Mouse (Mus musculus) cerebellum, adult 11-12 months (tissue): ENCODE results near the gene Foxred1.

Experiments
- DNase-seq: peaks from one replicate; pipeline ENCODE4 v3.0.0; 2022

Gene Foxred1

DNA sequence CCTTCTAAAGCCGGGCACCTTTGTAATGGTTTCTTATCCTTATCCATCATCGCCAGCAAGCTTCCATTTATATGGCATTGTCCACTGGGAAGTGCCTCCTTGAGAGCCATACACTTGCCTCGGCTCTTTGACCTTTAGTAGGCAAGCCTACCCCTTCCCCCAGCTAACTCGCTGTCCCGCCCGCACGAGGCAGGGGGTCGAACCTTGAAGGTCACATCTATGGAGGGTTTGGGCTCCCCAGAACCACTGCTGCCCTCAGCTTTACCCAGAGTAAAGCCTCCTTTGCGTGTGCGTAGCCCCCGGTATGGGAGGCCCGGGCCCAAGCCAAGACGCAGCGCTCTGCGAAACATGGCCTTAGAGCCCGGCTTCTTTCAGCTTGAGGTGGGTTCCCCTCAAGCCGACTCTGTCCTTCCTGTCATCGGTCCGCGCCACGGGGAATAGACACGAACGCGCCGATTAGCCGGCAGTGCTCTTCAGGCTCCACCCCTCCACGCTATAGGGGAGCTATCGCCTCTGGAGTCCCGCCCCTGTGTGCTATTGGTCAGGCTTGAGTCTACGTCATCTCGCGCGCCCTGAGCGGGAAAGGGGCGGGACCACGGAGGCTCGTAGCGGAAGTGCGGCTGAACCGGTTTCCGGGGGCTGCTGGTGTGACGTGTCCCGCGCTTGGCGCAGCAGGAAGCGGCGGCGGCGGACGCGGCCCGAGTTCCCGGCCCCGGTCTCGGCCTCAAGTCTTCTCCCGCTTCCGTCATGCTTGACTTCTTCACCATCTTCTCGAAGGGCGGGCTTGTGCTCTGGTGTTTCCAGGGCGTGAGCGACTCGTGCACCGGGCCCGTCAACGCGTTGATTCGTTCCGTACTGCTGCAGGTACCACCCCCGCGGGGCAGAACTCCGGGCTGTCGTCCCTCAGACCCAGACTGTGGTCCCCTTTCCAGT lies at the start of gene Foxred1:
Gene Foxred1, minus strand, starts transcription at position 514 of the 933 bp plus-strand sequence.
- DNase-seq, result peak; percentile 99

DNA sequence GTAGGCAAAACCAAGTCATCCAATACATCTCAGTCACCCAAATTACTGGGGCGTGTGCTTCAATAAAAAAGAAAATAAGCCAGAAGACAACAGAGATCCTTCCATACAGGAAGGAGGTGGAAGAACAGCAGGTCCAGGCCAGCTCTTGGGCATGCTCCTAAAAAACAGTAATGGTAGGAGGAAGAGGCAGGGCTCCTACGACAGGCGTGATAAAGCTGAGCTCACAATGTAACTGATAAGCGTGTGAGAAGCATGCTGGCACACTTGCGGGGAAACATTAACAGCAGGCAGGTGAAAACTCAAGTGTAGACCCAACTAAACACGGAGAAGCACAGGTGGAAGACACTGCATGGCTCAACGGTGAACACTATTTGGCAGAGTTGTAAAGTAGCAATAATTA lies 46.5 kb upstream of the Foxred1 start:
- DNase-seq, result no peak

DNA sequence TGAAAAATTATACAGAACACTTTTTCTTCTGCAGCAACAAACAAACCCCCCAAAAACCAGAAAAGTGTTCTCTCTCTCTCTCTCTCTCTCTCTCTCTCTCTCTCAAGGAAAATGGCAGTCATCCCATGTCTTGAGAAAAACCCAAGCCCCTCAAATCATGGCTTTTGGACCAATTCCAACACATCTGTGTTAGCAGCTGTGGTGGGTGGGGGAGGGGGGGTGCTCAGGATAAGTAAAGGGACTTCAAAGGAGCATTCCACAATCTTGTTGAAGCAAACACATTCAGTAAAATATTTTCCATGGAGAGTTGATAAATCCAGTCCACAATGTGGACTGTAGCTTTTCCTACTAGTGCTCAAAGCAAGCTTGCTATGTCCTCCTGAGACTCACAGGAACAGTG lies 38.6 kb upstream of the Foxred1 start:
- no peak for DNase-seq

DNA sequence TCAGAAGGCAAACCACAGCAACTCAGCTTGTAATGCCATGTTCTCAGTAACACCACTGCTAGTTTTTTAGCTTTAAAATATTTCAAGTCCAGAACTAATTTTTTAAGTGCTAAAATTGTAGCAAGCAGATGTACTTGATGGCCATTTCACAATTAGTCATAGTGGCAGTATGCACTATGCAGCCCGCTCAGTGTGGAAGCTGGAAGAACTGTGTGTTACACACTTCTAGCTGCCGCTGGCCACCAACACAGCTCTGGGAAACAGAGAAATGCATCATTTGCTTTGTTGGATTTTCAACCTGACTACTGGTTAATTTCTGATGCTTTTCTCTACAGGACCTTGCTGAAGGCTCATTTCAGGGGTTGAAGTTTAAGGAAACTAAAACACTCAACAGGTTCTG lies 36.5 kb upstream of the Foxred1 start:
- no peak for DNase-seq

DNA sequence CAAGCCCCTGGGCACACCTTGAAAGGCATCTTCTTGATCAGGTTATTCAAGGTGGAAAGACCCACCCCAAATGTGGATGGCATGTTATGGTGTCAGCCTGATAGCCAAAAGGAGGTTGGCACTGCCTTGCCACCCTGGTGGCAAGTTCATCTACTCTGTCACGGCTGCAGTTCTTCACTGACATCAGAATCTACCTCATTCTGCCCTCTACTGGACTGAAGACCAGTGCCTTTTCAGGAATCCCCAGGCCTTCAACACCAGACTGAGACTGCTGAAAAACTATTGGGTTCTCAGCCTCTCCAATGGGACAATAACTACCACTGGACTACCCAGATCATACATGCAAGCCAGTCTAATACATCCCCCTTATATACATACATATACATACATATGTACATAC lies 28.9 kb upstream of the Foxred1 start:
- DNase-seq, result no peak

DNA sequence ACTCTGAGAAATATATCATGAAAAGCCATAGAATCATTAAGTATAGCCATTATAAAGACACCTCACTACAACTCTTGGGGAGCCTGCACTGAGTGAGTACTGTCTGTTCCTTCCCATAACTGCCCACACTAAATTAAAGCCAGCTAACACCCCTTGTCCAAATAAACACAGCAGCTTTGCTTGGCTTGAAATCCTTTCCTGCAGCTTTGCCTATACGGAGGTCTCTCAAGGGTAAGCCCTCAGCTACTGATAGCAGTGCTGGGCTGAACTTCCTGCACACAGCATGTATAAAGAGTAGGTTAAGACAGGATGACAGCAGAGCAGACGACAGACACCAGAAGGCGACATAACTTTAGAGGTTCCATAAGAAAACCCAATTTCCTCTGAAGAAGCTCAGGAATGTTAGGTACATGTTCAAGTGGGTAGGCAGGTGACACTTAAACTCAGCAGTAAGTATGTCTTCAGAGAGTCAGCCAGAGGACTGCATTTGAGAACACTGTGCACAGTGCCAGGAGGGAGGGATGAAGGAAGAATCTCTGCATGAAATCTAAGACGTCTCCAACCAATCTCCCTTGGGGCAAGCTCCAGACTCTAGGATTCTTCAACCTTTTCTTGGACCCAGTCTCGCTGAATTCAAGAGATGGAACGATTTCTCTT lies 28.2 kb upstream of the Foxred1 start:
- DNase-seq, result no peak

DNA sequence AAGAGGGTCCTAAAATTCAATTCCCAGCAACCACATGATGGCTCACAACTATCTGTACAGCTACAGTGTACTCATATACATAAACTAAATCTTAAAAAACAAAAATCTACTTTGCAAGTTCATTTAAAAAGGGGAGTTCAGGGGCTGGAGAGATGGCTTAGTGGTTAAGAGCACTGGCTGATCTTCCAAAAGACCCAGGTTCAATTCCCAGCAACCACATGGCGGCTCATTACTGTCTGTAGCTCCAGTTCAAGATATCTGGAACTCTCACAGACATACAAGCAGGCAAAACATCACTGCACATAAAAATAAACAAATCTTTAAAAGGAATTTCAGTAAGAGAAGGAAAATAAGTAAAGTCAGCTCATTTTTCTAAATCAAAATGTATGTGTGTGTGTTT lies 27.5 kb upstream of the Foxred1 start:
- DNase-seq, result no peak

DNA sequence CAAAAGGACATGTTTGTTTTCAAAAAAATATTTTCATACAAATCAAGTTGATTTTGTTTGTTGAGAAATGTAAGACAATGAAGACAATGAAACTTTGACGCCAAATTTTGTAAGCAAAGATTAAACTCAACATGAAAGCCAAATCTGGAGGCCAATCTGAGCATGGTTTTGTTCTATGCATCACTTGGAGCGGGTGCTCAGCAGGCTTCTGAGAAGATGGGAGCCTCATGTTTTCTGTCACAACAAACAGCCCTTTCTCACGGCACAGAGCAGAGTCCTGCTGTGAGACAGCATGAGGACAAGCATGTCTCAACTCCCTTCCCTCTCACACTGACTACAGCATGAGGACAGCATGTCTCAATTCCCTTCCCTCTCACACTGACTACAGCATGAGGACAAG lies 25.1 kb upstream of the Foxred1 start:
- DNase-seq, result no peak

DNA sequence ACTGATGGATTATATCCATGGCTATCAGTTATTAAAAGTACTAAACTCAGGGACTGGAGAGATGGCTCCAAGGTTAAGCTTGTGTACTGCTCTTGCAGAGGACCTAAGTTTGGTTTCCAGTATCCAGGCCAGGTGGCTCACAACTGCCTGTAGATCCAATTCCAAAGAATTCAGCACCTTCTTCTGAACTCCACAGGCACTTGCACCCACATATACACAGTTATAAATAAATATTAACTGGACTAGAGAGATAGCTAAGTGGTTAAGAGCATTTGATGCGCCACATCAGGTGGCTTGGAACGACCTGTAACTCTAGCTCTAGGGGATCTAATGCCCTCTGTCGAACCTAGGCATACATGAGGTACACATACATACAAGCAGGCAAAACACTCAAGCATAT lies 17.8 kb upstream of the Foxred1 start:
- DNase-seq, result no peak

DNA sequence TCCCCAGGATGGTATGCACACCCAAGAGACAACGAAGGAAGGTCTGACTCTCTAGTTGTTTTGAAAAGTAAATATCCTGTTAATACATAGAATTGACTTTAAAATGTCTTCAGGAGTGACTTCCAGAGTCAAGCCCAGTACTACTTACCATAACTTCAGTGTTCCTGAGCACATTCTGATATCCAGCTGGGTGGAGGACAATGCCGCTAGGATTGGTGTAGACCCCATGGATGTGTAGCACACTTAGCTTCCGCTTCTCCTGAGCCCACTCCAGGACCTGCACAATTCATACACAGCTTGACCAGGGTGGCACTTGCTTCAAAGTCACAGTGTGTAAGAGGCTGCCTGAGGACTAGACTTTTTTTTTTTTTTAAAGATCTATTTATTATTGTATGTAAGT lies 12.6 kb upstream of the Foxred1 start:
- no peak for DNase-seq

DNA sequence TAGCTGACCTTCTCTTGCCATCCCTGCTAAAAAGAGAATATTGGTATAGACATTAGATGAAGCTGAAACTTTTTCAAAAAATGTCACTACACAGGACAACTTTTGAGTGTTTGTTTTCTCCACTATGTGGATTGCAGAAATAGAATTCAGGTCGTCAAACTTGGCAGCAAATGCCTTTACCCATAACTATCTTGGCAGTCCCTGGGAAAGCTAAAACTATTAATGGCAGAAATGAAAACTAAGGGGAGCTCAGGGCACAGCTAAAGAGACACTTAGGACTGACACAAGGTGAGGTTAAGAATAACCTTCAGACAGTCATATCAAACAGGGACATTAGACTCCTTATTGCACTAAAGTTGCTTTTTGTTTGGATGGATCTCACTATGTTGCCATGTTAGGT lies 7.1 kb upstream of the Foxred1 start:
- DNase-seq, result no peak

DNA sequence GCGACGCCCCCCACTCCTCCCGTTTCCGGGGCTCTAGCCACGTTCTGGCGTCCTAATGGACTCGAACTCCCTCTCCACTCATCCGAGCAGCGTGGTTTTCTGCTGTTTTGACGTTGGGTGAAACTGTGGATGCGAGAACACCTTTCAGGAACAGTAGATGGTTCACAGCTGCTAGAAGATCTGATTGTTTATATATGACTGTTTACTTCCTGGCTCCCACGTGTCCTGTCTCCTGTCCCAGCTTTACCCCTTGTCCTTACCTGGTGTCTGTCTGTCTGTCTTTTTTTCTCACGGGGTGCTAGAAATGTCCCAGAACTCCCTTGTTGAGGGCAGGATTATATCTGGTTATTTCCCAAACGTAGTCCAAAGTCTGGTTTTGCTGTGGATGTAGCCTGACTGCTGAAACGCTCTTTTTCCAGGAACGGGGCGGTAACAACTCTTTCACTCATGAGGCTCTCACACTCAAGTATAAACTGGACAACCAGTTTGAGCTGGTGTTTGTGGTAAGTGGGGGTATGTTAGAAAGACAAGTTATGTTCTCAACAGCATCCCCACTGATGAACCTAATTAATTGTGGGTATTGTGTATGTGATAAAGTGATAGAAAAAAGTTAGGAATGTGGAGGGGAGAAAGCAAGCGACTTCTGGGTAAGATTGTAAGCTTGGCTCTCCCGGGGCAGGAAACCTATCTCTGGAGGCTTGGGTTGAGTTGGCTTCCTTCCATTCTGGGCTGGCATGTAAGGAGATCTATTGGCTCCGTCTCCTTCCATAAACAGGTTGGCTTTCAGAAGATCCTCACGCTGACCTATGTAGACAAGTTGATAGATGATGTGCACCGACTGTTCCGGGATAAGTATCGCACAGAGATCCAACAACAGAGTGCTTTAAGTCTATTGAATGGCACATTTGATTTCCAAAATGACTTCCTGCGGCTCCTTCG lies 987 bp upstream of the Foxred1 start:
- DNase-seq, result peak; percentile 36

DNA sequence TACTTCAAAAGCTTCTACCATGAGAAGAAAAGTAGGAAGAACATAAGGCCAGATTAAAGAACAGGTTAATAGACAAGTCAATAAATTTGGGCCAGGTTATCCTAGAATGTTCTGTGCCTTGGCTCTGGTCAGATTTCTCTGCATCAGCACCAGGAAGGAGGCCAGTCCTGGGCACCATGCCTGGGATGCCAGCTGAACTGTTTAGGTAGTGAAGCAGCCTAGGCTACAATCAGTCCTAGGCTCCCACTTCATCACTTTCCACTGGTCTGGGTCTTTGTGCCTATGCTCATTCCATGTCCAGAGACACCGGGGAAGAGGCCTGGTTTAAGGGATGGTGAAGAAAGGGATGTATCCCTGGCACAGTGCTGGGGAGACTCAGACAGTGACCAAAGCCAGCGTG lies 6.4 kb downstream of the Foxred1 start:
- no peak for DNase-seq

DNA sequence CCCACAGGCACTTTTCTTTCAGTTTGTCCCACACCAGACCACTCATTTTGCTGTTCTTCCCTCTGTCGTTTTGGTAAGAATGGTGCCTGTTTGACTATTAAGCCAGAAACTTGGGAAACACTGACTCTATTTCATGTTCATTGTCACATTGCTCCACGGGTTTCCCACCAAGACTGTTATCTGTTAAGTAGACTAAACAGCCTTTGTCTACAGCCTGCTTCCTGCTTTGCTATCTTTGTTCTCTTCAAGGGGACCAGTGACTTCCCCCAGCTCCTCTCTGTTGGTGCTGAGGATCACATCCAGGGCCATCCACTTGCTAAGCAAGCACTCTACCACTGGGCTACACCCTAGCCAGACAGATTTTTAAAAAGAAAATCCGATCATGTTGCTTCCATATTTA lies 7.3 kb downstream of the Foxred1 start:
- no peak for DNase-seq

DNA sequence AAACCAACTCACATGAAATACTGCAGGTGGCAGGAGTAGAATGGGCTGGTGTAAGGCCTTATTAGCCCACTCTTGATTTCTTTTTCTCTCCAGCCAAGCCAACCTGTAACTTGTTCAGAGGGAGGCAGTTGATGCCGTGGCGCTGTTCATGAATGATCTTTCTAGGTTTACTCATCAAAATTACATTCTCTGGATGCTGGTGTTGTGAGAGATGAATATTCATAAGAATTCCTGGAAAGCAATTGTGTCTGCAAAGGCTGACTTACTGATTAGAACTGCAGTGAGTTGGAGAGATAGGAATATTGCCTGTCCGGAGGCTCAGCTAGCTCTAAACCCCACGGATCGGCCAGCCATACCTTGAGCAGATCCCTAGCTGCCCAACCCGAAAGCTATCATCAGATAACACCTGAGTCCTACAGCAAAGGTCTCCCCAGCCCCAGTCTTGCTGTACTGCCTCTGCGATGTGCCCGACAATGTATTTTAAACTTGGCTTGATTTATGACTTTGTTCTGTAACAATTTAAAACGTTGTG lies 10.3 kb downstream of the Foxred1 start:
- DNase-seq, result no peak

DNA sequence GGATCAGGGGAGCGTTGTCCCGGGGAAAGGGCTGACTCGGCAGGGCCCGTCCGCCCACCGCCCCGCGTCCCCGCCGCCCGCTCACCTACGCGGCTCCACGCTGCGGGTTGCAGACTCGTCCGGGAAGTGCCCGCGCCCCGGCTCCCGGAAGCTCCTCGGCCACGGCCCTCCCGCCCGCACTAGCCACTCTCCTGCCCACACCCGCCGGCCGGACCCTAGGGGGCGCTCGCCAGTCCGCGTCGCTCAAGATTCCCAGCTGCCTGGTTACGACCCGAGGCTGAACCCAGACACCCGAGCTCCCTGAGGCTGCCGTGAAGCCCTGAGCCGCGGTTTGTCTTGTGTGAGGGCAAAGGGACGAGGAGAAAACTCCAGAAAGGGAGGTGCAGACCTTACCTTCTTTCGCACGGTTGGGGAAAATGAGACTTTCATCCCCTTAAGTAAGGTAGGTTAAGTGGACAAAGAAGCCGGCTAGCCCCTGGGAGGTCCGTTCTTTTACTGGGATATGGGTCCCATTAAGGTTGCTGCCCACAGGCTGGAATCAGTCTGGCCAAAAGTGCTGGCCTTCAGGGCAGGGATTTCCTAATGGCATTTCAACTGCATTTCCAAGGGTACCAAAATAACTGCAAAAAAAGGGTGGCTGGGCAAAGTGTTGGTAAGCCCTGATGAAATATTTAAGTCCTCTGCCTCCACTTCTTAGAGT lies 10.9 kb downstream of the Foxred1 start, which contains the start of the genes Srpr and Tirap:
Gene Srpr, plus strand, starts transcription at position 404 of the 700 bp plus-strand sequence.
Gene Tirap, minus strand, starts transcription at position 520 of the 700 bp plus-strand sequence.
- peak; percentile 87 for DNase-seq

DNA sequence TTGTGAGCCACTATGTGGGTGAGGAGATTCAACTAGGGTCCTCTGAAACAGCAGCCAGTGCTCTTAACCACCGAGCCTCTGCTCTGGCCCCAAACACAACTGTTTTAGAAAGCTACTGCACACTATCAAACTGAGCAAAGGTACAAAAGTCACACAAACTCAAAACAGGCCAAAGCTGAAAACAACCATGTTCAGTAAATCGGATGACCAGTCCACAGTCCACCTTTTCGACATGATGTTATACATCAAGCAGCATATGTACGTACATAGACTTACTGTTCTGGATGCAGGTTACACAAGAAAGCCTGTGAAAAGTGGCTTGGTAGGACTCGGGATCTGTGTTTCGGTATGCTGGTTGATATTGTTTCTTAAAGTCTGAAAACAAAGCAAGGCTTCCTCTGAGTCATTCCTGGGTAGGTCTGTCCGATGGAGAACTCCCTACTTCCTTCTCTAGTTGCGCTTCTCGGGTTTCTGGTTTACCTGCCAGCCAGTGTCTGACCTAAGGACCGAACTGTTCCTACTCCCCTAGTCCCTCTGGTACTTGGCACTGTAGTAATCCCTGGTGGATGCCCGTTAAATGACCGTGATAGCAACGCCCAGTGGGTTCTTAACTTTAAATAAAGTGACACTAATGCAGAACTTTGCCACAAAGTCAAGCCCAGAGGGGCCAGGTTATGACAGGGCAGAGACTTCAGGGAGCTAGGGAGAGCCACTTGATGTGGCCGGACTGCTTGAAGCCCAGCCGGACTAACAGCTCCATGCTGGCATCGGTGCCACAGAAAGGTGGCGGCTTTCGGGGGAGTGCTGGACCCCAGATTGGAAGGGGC lies 11.7 kb downstream of the Foxred1 start:
- no peak for DNase-seq

DNA sequence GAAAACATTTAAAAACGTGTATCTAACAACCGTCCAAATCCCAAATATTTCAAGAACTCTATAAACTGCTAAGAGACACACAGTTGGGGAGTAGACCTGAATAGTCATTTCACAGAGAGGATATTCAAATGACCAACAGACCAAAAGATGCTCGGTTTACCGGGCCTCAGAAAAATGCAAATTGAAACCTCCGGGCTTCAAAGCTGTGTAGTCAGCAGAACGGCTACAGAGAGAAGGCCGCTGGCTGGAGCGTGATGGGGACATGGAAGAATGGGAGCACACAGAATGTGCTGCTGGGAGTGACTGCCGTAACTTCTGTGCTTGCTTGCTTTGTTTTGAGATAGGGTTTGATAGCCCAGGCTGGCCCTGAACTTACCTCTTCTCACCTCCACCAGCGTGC lies 12.5 kb downstream of the Foxred1 start:
- no peak for DNase-seq

DNA sequence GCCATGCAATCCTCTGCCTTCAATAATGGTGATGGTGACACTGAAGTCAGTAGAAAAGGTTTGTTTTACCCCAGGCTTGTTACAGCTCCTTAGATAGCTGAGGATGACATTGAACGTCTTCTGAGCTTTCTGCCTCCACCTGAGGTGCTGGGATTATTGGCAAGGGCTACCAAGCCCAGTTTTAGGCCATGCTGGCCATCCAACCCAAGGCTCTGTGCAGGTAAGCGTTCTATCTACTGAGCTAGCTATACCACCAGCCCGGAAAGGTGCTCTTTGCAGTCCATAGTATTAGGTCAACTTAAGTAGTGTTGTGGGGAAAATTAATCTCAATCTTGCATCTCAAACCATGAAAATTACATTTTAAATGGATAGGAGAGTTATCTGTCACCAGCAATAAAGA lies 13.2 kb downstream of the Foxred1 start:
- DNase-seq, result no peak

DNA sequence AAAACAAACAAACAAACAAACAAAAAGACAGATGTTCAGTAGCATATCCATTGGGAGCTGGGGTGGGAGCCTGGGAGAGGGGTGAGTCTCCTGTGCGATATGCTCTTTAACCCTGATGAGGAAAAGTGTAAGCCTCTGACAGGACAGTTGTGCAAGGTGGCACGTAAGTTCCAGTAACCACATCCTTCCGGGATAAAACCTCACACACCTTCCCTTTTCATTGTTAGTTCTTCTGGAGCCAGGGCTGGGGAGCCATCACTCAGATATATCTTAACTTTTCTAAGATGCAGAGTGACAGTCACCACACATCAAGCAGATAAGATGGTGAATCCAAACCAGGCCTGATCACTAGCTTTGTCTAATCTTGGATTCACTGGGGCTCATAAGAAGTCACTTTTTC lies 16.8 kb downstream of the Foxred1 start:
- no peak for DNase-seq

DNA sequence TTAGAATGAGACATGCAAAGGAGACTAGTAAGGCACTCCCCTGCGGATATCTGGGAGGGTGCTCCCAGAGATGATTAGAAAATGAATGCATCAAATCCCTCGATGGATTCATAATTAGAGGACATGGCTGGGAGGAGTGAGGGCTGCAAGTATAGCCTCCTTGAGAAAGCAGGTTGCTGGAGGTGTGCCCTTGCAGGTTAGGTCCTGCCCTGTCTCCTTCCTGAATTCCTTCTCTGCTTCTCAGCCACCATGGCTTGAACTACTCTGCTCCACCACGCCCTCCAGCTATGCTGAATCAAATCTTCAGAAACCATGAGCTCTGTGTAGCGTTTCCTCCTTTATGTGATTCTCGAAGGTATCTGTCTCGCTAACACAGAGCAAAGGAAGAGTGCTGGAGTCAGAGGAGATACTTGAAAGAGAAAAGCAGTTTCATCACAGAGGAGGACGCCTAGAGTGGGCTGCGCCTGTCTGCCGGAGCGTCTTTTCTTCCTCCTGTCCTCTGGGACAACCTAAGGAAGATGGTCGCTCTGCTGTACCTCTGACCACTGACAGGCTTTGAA lies 17.8 kb downstream of the Foxred1 start:
- DNase-seq, result no peak
